Mouse (Mus musculus) common myeloid progenitor, adult 5-6 weeks (primary cell): Measurements from ENCODE around the gene E2f4. TPM values are rescaled to one million over a fixed set of nuclear protein-coding genes. Genes with fewer than 3 reads are reported as not detected.

Experiments used
- ATAC-seq: replicated peaks from 2 replicates; pipeline ENCODE4 v1.8.0; 2016; ENCODE audit warnings: low read depth, mild to moderate bottlenecking, moderate TSS enrichment, inconsistent platforms; ENCODE audit not compliant: poor library complexity, severe bottlenecking
- total RNA-seq: library from RNA; stranded (forward); fragments of 200-1000, 187-1606 nt; gene quantifications from 2 replicates; pipeline ENCODE4 v1.2.3, GENCODE M21; 2017

Gene E2f4
- total RNA-seq, 1 experiment from 2014 or later, result 69.5 TPM

DNA sequence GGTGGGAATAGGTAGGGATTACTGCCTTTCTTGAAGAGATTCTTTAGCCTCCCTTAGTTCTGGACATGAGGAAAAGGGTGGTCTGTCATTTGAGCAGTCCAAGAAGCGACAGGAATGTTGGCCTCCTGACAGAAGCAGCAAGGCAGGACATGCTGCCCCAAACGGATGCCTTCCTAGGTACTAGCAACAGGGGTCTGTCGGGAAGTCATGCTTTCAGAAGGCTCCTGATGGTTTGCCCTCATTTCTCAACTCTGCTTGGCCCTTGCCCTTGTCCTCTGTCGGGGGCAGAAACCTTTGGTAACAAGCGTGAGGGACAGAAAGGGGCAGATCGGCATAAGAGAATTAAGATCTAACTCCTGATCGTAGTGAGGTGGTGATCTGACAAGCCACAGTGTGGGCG, 12.7 kb downstream of the E2f4 start:
- no peak for ATAC-seq

DNA sequence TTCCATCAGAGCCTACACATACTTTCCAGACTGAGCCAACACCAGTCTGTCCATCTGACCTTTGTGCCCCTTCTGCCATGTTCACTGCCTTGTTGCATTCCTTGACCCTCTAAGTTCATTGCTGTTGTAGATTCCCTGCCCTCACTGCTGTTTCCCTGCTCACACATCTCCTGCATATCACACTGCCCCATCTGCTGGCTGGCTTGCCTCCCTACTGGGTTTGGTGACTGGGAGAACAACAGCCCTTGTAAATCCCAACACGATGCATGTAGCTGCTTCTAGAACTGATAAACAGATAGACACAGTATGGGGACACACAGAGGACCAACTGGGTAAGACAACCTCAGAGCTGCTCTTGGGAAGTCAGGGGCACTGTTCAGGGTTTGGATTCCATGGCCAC, 14.3 kb downstream of the E2f4 start:
- peak; percentile 35 for ATAC-seq

DNA sequence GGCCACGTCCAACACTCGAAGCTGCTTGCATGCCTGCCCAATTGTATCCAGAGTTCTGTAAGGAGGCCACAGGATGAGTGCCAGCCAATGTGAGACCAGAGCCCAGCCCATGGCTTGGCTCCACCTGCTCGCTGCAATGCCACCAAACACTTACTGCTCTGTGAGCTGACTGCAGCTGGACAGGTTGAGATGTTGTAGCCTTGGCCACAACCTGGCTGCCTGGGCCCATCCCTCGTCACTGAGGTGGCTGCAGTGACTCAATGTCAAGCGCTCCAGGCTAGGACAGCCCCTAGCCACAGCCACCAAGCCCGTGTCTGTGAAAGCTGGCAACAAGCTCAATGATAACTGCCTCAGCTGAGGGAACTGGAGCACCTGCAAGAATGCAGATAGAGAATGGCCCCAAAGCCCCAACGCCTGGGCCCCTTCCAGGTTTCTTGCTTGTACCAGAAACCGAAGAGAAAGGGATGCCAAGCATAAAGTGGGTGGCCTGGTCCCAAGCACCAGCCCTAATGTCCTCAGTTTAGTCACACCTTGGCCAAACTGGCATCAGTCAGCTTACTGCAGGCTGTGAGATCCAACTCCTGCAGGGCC, 15.5 kb downstream of the E2f4 start:
- ATAC-seq, result no peak; the same call in 1 of the 2 replicates

DNA sequence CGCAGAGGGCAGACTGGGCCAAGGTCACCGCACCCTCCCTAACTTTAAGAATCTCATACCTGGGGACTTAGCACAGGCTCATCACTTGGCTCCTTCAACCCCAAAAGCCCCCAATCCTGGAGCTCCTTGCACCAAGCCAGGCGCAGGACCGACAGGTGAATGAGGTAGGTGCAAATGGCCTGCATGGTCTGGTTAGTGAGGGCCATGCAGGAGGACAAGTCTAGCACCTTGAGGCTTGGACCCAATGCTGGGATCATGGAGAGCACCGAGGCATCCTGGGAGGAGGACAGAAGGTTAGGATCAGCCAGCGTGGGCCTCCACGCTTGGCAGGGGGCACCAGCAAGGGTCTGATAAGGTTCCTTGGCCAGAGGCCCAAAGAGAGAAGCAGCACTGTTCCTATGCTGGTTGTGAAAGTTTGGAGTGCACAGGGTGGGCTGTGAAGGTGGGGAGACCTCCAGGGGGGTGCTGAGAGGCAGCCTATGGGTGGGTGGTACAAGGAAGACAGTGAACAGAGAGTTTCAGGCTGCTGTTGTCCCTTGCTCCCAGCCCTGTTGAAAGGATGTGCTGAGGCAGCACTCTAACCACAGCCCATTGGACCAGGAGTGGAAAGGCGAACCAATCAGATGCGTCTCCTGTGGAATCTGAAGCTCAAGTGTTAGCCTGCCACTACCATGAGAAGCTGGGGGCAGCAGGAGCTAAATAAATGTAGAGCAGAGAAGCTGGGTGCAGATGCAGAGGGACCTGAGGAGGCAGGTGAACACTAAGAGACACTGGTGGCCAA, 16.3 kb downstream of the E2f4 start:
- no peak for ATAC-seq

DNA sequence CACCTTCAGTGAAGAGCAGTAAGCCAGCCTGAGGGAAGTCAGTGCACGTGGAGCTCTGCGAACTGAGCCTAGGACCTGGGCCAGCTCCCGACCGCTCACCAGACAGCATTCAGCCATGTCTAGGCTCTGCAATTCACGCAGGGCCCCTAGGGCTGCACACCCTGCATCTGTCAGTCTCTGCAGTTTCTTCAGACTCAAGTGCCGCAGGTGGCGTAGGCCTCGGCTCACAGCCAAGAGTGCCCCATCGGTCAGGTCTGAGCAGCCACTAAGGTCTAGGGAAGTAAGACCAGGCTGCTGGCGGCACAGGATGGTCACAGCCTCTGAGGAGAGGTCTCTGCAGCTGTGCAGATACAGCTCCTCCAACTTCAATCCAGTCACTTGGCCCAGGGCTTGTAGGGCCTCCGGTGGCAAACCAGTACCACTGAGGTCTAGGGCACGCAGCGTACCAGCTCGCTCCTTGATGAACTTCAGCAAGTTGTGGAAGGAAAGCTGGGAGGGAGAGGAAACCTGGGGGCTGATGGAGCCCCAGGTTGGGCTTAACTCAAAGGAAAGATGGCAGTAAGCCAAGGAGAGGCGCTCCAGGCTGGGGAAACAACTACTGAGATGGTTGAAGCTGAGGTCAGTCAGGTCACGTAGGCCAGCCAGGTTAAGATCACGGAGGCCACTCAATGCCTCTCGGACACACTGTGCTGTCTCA, 17.8 kb downstream of the E2f4 start:
- no peak for ATAC-seq

DNA sequence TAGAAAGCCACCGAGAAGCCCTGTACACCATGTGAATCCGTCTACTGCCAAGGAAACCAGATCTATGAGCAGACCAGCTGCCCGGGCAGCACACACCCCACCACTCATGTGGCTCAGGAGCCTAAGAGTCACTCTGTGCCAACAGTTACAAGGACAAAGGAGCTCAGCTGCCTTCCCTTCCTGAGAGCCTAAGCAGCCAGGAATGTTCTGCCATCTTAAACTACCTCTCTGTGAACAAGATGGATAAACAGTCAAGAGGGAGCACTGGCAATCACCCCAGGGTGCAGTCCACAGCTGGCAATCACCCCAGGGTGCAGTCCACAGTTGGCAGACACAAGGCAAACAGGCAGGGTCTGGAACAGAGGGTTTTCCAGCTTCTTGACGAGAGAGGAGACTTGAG, 20.5 kb downstream of the E2f4 start:
- ATAC-seq, result no peak

DNA sequence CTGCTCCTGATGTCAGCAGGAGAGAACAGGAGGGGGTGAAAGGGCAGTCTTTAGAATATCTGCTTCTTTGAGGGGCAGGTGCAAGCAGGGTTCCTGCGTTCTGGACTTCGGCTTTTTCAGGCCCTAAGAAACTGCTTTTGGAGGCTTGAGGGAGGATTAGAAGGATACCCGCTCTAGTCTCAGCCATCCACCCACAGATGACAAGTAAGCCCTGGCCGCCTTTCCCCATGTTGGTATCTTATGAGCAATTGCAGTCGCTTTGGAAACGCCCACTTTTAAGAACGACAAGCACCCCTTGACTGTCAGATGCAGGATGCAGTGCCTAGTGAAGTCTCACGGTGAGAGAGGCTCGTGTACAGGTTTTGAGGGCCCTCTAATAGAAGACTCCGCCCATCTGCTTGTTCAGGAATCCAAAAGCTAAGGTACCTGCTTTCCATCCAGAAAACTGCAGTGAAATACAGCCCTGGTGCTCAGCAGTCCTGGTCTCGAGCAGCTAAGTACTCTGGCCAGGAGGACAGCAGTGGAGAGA, 21.3 kb downstream of the E2f4 start:
- ATAC-seq, result no peak

DNA sequence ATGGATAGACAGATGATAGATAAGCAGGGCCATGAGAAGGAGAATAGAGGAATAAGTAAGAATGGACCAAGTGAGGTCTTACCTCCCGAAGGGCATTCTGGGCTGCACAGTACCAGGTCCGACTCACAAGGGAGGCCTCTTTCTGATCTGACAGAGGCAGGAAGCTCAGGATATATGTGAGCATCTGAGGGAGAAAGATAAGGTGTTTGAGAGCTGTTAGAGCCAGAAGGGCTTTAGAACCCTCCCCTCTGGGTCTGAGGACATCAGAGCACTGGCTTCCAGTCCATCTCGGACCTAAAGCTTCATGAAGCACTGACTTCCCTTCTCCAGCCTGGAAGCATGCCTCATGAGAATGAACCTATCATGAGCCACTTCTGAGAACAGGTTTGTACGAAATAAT, 25.7 kb downstream of the E2f4 start:
- ATAC-seq, result no peak

DNA sequence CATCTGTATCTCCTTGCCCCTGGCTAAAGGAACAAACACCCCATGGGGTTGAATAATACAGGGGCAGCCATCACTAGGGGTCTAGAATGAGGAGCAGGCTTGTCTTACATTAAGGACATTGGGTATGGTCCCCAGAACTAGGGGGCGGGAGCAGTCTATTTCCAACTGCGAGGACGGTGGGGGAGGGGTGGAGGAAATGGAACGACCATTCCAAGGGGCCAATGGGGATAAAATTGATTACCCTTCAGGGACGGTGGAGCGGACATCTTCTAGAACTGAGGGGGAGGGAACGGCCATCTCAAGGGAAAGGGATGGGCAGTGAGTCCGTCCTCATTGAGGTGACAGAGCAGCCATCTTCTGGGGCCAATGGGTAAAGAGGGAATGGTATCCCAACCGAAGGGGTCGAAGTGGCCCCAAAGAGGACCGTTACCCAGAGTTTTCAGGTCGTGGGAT, 28.2 kb downstream of the E2f4 start:
- no peak for ATAC-seq

DNA sequence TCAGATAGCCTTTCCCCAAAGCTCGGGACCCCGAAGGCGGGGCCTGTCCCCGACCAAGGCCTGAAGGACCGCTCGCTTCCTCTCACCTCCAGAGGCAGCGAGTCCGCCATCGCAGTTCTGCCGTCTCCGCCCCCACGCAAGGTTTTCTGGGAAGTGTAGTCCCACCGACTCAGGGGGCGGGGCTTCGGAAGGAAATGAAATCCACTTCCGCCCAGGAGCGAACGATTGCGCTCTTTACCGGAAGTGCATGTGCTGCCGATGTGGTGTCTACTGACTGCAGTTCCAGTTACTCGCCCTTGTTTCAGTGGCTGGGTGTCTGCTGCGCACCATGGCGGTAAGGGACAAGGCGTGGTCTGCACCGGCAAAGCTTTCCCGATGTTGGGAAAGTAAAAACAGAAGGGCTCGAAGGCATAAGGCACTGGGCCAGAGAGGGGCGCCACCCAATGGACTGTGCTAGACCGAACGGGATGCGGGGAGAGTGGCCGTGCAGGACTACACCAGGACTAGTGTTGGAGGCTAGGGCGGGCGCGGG, 28.7 kb downstream of the E2f4 start, which contains the start of the genes Lrrc29 and Tmem208:
Gene Lrrc29 (minus strand): TSS at position 138 of the 532 bp plus-strand sequence.
Gene Tmem208 (plus strand): TSS at position 214 of the 532 bp plus-strand sequence.
- ATAC-seq, result peak; percentile 90

DNA sequence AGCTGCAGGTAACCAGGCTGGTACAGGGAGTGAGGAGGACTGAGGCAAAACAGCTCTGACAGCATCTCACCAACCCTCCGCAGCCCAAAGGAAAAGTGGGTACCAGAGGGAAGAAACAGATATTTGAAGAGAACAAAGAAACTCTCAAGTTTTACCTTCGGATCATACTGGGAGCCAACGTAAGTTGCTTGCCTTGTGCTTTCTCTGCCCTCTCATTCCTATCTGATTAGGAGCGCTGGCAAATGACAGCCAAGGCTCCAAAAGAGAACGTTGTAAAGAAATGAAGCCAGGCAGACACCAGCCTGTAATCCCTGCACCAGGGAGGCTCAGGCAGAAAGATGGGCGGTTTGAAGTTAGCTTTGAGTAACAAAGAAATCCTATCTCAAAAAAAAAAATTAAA, 29.5 kb downstream of the E2f4 start:
- no peak for ATAC-seq

DNA sequence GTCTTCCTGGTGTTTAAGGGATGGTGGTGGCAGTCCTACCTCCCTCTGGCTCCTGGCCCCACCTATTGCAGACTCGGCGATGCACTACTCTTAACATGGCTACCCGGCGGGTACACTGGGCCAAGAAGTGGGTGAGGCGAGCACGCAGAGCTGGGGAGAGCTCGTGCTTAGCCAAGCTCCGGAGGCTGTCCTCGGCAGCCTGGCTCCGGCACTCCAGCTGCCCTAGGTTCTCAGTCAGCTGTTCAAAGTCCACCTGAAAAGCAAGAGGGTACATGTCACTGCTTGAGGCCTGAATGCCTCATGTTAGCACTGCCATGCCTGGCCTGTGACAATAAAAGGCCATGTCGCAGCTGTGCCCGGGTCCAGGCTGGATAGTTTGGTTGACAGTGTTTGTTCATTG, 32.9 kb downstream of the E2f4 start:
- no peak for ATAC-seq

DNA sequence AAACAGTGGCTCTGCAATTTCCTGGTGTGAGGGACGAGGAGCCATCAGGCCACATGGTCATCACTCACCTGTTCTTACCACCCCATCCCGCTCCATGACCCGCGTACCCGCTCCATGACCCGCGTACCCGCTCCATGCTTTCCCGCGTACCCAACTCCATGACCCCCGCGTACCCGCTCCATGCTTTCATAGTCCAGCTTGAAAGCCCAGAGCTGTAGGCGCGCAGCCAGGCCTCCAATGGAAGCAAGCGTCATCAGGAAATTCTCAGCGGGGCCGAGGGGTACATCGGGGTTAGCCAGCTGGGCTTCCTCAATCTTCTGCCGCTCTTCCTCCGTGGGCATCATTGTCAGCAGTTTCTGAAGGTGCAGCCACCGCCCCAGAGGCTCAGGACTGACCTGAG, 34.0 kb downstream of the E2f4 start:
- no peak for ATAC-seq

DNA sequence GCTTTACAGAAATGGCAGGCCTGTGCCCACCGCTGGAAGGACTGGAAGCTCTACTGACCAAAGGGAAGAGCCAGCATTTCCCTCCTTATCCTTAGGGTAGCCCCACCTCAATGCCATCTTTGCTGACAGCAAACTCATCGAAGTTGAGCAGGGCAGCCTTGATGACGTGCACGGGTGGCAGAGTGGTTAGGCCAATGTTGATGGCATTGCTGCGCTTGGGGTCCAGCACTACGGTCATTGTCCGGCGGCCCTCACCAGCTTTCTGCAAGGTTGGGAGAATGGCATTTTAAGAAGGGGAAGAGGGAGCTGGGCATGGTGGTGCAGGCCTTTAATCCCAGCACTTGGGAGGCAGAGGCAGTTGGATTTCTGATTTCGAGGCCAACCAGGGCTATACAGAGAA, 34.5 kb downstream of the E2f4 start:
- ATAC-seq, result no peak

DNA sequence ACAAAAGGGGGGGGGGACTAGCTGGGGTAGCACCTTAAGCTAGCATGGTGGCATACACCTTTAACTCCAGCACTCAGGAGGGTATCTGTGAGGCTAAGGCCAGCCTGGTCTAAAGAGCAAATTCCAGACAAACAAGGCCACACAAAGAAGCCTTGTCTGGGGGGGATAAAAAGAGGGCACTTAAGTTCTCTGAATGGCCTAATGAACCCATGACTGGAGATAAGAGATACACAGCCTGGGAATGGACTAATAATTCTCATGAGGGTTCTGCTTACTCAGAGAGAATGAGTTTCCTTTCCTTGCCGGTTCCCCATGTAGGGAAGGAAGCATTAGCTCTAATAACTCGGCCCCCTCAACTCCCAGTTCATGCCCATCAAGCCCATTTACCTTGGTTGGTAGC, 35.1 kb downstream of the E2f4 start:
- no peak for ATAC-seq

DNA sequence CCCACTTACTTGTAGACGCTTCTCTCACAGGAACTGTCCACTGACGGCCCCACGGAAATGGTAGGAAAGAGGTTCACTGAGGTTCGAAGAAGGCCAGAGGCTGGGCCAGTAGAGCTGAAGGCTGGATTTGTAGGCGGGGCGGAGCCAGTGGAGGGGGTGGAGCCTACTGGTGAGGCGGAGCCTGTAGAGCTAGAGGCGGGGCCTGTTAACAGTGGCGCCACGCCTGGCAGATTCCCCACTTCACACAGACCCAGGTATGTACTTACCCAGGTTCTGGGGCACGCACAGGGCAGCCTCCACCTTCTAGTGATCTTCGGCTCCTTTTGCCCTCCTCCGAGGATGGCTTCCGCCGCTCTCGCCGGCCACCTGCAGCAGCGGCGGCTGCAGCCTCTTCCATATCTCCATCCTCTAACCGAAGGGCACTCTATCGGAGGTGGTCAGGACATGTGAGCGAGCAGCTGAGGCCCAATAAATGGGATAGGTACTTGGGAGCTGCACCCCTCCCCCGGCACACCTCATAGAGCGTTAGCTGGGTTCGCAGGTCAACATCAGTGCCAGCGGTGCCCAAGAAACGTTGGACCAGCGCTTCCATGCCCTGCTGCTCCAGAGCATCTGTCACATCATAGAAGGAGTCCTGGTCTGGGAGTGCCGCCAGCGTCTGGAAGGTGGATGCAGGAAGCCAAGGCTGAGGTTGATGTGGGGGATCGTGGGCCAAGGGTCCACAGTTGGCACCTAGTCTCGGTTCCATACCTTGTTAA, 39.1 kb downstream of the E2f4 start:
- ATAC-seq, result no peak

DNA sequence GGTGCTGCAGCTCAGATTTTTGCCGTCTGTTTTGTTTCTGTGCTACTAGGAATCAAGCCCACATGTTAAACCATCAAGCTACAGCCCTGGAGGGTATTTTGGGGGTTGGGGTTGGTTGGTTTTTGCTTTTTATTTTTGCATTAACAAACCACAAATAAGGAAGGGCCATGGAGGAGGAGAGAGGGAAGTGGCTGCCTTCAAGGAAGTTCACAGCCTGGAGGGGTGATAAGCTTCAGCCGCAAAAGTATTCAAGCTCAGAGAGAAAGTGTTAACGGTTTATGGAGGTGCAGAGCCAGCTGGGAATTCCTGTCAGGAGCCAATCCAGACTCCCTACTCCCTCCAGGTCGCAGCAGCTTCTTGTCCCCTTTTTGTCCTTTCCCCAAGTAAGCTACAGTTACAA, 41.5 kb downstream of the E2f4 start:
- peak; percentile 81 for ATAC-seq

DNA sequence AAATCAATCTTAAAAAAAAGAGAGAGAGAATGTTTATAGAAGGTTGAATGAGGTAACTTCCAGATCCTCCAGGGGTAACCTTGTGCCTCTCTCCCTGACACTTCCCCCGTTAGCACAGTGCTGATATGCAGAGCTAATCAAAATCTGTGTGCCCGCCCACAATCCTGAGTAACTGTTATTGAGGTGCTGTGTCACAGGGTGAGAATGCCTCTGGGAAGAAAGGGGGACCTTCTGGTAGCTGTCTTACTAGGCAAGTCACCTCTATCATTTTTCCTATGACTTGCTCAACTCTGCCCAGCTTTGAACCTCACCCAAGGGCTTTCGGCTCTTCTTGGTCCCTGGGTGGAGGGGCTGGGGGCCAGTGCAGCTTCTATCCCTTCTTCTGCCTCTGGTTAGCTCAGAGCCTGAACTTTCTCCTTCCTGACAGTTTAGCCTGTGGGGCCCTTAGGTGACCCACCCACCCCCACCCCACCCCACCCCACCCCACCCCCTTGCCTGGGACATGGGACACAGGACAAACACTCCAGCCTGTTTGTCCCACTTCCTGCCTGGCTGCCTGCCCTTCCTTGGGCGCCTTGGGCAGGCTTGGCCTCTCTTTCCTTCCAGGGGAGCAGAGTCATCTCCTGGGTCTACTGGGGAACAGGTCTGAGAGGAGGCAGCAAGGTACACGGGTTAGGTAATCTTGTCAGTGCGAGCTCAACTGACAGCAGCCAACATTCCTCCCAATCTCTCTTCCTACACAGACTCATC, 42.6 kb downstream of the E2f4 start:
- peak; percentile 52 for ATAC-seq

DNA sequence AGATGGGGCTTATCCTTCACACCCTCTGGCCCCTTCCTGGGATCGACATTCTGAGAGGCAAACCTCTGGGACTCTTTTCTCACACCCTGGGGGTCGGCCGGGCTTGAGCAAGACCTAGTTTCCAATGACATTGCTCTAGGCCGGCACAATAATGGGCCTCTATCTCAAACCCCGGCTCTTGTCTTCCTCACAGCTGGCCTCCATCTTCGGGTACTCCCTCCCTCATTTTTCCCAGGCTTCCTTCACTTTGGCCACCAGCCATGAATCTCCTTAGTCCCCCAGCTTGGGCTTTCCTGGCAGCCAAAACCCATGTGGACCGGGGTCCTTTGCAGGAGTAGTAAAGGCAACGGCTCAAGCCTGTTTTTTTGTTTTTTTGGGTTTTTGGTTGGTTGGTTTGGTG, 43.9 kb downstream of the E2f4 start:
- ATAC-seq, result no peak
